Mouse (Mus musculus) ES-E14 (cell line): Measurements from ENCODE around the gene Tm4sf20.

Experiments used
- CHD2 ChIP-seq: IDR thresholded peaks from 2 replicates; pipeline ENCODE4 v1.6.1; 2014; ENCODE audit warnings: mild to moderate bottlenecking, low read depth, low read length, inconsistent platforms
- HCFC1 ChIP-seq: IDR thresholded peaks from 2 replicates; pipeline ENCODE4 v1.6.1; 2012; ENCODE audit warnings: low read length, inconsistent platforms, borderline replicate concordance; ENCODE audit not compliant: insufficient read depth
- MAFK ChIP-seq: IDR thresholded peaks from 2 replicates; pipeline ENCODE4 v1.6.1; 2014; ENCODE audit warnings: mild to moderate bottlenecking, low read depth, low read length, inconsistent platforms; ENCODE audit not compliant: insufficient read depth
- ZNF384 ChIP-seq: IDR thresholded peaks from 2 replicates; pipeline ENCODE4 v1.6.1; 2012; ENCODE audit warnings: low read depth, low read length, inconsistent platforms

GRCm38 (mm10) chr1:82811766-82812165 is 43.5 kb upstream of the Tm4sf20 start:
- TF ChIP-seq HCFC1, result no peak
- no peak for TF ChIP-seq MAFK
- TF ChIP-seq ZNF384, result no peak
- TF ChIP-seq CHD2, result no peak
